ENCODE assay signal across 37 mouse cellular contexts in the genomic region with DNA sequence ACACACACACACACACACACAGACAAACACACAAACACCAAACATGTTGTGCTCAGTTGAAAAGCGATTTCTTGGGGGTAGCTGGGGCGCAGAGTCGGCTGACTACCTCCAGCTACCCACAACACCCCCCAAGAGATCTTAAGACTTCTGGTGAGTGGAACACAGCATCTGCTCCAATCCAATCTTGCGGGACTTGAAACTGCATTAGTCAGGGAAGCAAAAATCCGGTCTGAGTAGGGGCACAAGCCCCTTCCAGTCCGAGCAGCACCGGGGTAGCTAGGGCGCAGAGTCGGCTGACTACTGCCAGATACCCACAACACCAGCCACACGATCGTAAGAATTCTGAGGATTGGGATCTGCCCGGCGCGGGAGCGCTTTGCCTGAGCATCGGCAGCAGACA. TPM values are rescaled to one million over a fixed set of nuclear protein-coding genes. Genes with fewer than 3 reads are reported as not detected.
"Had no signal": no experiment of that assay in that cellular context is flagged by ENCODE, and none has a peak within 500 bp of the region (broad histone marks: within the 10 kb centered on the region; RNA-seq: fewer than 3 reads in every experiment).

No protein-coding gene starts in this region.

RNA-seq across cellular contexts. Expression of gene Sult1c2, which starts 42.2 kb away (rescaled TPM):
- total RNA-seq: left cerebral cortex, postnatal 14 days; left cerebral cortex, postnatal 25 days; left cerebral cortex, postnatal 36 days; left cerebral cortex, postnatal 4 days; megakaryocyte progenitor cell, adult 5-6 weeks; megakaryocyte, adult 5-6 weeks; megakaryocyte-erythroid progenitor cell, adult 5-6 weeks; midbrain, postnatal 0 days; monocyte, adult 5-6 weeks had no signal
- polyA plus RNA-seq: limb, embryonic 10.5 days; limb, embryonic 11.5 days; limb, embryonic 12.5 days; limb, embryonic 13.5 days; limb, embryonic 14.5 days; limb, embryonic 15.5 days; liver, embryonic 11.5 days; liver, embryonic 12.5 days; liver, embryonic 13.5 days; liver, embryonic 14.5 days; liver, embryonic 15.5 days; liver, embryonic 16.5 days; lung, embryonic 14.5 days; lung, embryonic 15.5 days; lung, embryonic 16.5 days; lung, postnatal 0 days; macrophage; midbrain, embryonic 10.5 days; midbrain, embryonic 11.5 days; midbrain, embryonic 12.5 days; midbrain, embryonic 13.5 days; midbrain, embryonic 14.5 days; midbrain, embryonic 15.5 days; midbrain, embryonic 16.5 days; midbrain, postnatal 0 days; myocyte; neural tube, embryonic 11.5 days; neural tube, embryonic 12.5 days; neural tube, embryonic 13.5 days had no signal
